11 mouse cellular contexts compared by ENCODE assay signal in genomic region chr4:119921022-119921717, GRCm38 (mm10).
DNase-seq lines count a peak whose midpoint lies in the region; ATAC-seq and TF ChIP-seq lines count a peak whose summit lies in the region.
"Had no signal": no experiment of that assay in that cellular context is flagged by ENCODE, and none has a peak within 500 bp of the region (broad histone marks: within the 10 kb centered on the region; RNA-seq: fewer than 3 reads in every experiment).

No protein-coding gene starts in this region.

- no peak for ATAC-seq in hindbrain, postnatal 0 days
- ATAC-seq in hindbrain, embryonic 13.5 days (ENCODE audit: low FRiP score): no peak
- ATAC-seq: midbrain, embryonic 16.5 days had no signal

- H3K36me3 ChIP-seq in hindbrain, postnatal 0 days (ENCODE audit: insufficient read depth, low read length): no peaks in the 10 kb centered on the region
- H3K36me3 ChIP-seq in hindbrain, embryonic 13.5 days: no peaks in the 10 kb centered on the region
- no peaks in the 10 kb centered on the region for H3K36me3 ChIP-seq in thymus, adult 2 months (ENCODE audit: control insufficient read depth, insufficient read depth, low read length)

- no peak for TF ChIP-seq POLR2A in thymus, adult 2 months (IDR thresholded peaks at IDR 0.05; ENCODE audit: control insufficient read depth, extremely low read depth, insufficient read depth, low read length, poor library complexity)

- TF ChIP-seq CTCF in hindbrain, postnatal 0 days (IDR thresholded peaks at IDR 0.05; ENCODE audit: low read depth): peak; percentile 37
- TF ChIP-seq CTCF in thymus, adult 2 months (IDR thresholded peaks at IDR 0.05; ENCODE audit: borderline replicate concordance, control insufficient read depth, extremely low read depth, insufficient read depth, low read length, poor library complexity): no peak

- peak; percentile 60 for DNase-seq in hindbrain, postnatal 0 days (ENCODE audit: low spot score)
- DNase-seq in thymus, adult 2 months: peak; percentile 40
- DNase-seq in thymus, adult 18-20 months: no peak
- DNase-seq in induced T-regulatory cell, adult 2 months (ENCODE audit: low read depth): peak; percentile 52
- DNase-seq in thymus, postnatal 4 days: peak; percentile 64
- DNase-seq in urinary bladder, adult 18-20 months (ENCODE audit: low spot score in 2 of 2): no peak
- no peak for DNase-seq in left cerebral cortex, postnatal 4 days
- DNase-seq: adrenal gland, postnatal 25 days; layer of hippocampus, adult 9-11 months had no signal

- WGBS in hindbrain, postnatal 0 days: 71% methylated on average over 12 of the region's 12 CpGs
- 82% methylated on average over 12 of the region's 12 CpGs for WGBS in hindbrain, embryonic 13.5 days
- WGBS in thymus, adult 2 months: 93% methylated on average over 12 of the region's 12 CpGs

- H3K27me3 ChIP-seq in hindbrain, postnatal 0 days (ENCODE audit: insufficient read depth, low read length): no peaks in the 10 kb centered on the region
- H3K27me3 ChIP-seq in hindbrain, embryonic 13.5 days: no peaks in the 10 kb centered on the region
- no peaks in the 10 kb centered on the region for H3K27me3 ChIP-seq in thymus, adult 2 months (ENCODE audit: control insufficient read depth, insufficient read depth, low read length)

- intact Hi-C loops in left cerebral cortex, postnatal 4 days (cut with DNase I): no loop called here

- no peaks in the 10 kb centered on the region for H3K4me1 ChIP-seq in hindbrain, postnatal 0 days (ENCODE audit: insufficient read depth, low read length)
- peaks cover 10% of the 10 kb centered on the region for H3K4me1 ChIP-seq in hindbrain, embryonic 13.5 days (replicated peaks)
- H3K4me1 ChIP-seq in thymus, adult 2 months (replicated peaks; ENCODE audit: control insufficient read depth, insufficient read depth, low read length): peaks cover 11% of the 10 kb centered on the region; the same call in 1 of the 2 replicates

- H3K4me2 ChIP-seq in hindbrain, postnatal 0 days (ENCODE audit: low read depth, low read length): no peak overlapping the region
- H3K4me2 ChIP-seq in hindbrain, embryonic 13.5 days: no peak overlapping the region

- no peak overlapping the region for H3K27ac ChIP-seq in hindbrain, postnatal 0 days
- H3K27ac ChIP-seq in hindbrain, embryonic 13.5 days: no peak overlapping the region
- H3K27ac ChIP-seq in thymus, adult 2 months (ENCODE audit: control insufficient read depth, insufficient read depth, low read length): no peak overlapping the region

- H3K9me3 ChIP-seq in hindbrain, postnatal 0 days (ENCODE audit: low read length): no peaks in the 10 kb centered on the region
- H3K9me3 ChIP-seq in hindbrain, embryonic 13.5 days: peaks cover 5% of the 10 kb centered on the region; the same call in 1 of the 2 replicates

- no peak overlapping the region for H3K4me3 ChIP-seq in hindbrain, postnatal 0 days (ENCODE audit: low read length)
- H3K4me3 ChIP-seq in hindbrain, embryonic 13.5 days: no peak overlapping the region
- H3K4me3 ChIP-seq in thymus, adult 2 months (ENCODE audit: control insufficient read depth, insufficient read depth, low read length): no peak overlapping the region

- H3K9ac ChIP-seq in hindbrain, postnatal 0 days (replicated peaks; ENCODE audit: low read length): no peak overlapping the region
- no peak overlapping the region for H3K9ac ChIP-seq in hindbrain, embryonic 13.5 days

Comparison
In these comparisons a context has a peak if more than half of its experiments do, and no peak if none do; other contexts are left out.
1. DNase-seq: peak in hindbrain, postnatal 0 days (single experiment), thymus, adult 2 months (single experiment), induced T-regulatory cell, adult 2 months (single experiment) and thymus, postnatal 4 days (single experiment); none in thymus, adult 18-20 months (0 of 2), urinary bladder, adult 18-20 months (0 of 2) and left cerebral cortex, postnatal 4 days (single experiment).